Mouse (Mus musculus) lung, embryonic 15.5 days (tissue): Measurements from ENCODE around the gene Mesd. TPM values are rescaled to one million over a fixed set of nuclear protein-coding genes. Genes with fewer than 3 reads are reported as not detected.

Source experiments
- ATAC-seq: fragments of 200-750 bp; cut with Nextera tagmentation; 2 replicates; pipeline ENCODE4 v1.8.0; 2017; ENCODE audit warnings: moderate number of reproducible peaks, borderline replicate concordance; ENCODE audit not compliant: low FRiP score, low TSS enrichment; ENCODE audit errors: extremely low read depth
- H3K27ac ChIP-seq: fragments of 300-500 bp; sonication (generic); 2 replicates; pipeline ENCODE4 v1.5.1; 2015; ENCODE audit warnings: moderate library complexity, mild to moderate bottlenecking, inconsistent platforms
- H3K27me3 ChIP-seq: fragments of 300-500 bp; sonication (generic); 2 replicates; pipeline ENCODE4 v1.6.1; 2015; ENCODE audit warnings: inconsistent platforms
- H3K36me3 ChIP-seq: fragments of 300-500 bp; sonication (generic); 2 replicates; pipeline ENCODE4 v1.6.1; 2015; ENCODE audit warnings: inconsistent platforms
- H3K4me1 ChIP-seq: fragments of 300-500 bp; sonication (generic); 2 replicates; pipeline ENCODE4 v1.6.1; 2015; ENCODE audit warnings: inconsistent platforms
- H3K4me2 ChIP-seq: fragments of 300-500 bp; sonication (generic); 2 replicates; pipeline ENCODE4 v1.6.1; 2015; ENCODE audit warnings: inconsistent platforms, mild to moderate bottlenecking, moderate library complexity
- H3K4me3 ChIP-seq: fragments of 300-500 bp; sonication (generic); 2 replicates; pipeline ENCODE4 v1.5.1; 2015; ENCODE audit warnings: mild to moderate bottlenecking, inconsistent platforms
- H3K9ac ChIP-seq: fragments of 300-500 bp; sonication (generic); 2 replicates; pipeline ENCODE4 v1.6.1; 2015; ENCODE audit warnings: inconsistent platforms
- H3K9me3 ChIP-seq: fragments of 300-500 bp; sonication (generic); 2 replicates; pipeline ENCODE4 v1.6.1; 2016; ENCODE audit warnings: inconsistent platforms
- WGBS: fragments of 180-500 bp; shearing (Covaris S2); methylation state at CpG from one replicate; pipeline ENCODE4 v1.1.7; 2015; 5-methylcytosine and 5-hydroxymethylcytosine counted together
- polyA plus RNA-seq: library from polyadenylated mRNA; unstranded; fragments of >200 nt; fragmentation: Nextera tagmentation; extraction: Ambion mirVana; gene quantifications from 2 replicates; pipeline ENCODE4 v1.2.1, GENCODE M21; 2015

The Mesd gene
- polyA plus RNA-seq: 135 and 136 TPM in 2 replicates

- peak within 1 kb of the TSS; percentile 83 for H3K4me2 ChIP-seq
- WGBS: under 1% methylated on average over 62 of the region's 69 CpGs
- ATAC-seq: peak; percentile 86
- H3K9me3 ChIP-seq: no peaks in the 10 kb centered on the region
- H3K36me3 ChIP-seq: peaks cover 9% of the 10 kb centered on the region; the same call in 1 of the 2 replicates
- no peaks in the 10 kb centered on the region for H3K27me3 ChIP-seq
- H3K9ac ChIP-seq: peak within 1 kb of the TSS; percentile 93
- peaks cover 46% of the 10 kb centered on the region for H3K4me1 ChIP-seq
- H3K27ac ChIP-seq: peak within 1 kb of the TSS; percentile 98
- H3K4me3 ChIP-seq: peak within 1 kb of the TSS; percentile 80
Observed at GRCm38 (mm10) chr7:83884021-83884658, at the start of gene Mesd, which contains the start of gene Tlnrd1. Gene Mesd, plus strand, starts transcription at chr7:83884466. Gene Tlnrd1, minus strand, starts transcription at chr7:83884305.

- ATAC-seq: no peak
- Histone ChIP-seq H3K9me3 (no peaks in the 10 kb centered on the region), H3K4me3 (no peak overlapping the region), H3K4me1 (peaks cover 25% of the 10 kb centered on the region), H3K27ac (no peak overlapping the region), H3K36me3 (no peaks in the 10 kb centered on the region), H3K4me2 (no peak overlapping the region), H3K27me3 (no peaks in the 10 kb centered on the region), H3K9ac (no peak overlapping the region)
- WGBS: 65% methylated on average over 5 of the region's 5 CpGs
Observed at GRCm38 (mm10) chr7:83838525-83839224, 45.6 kb upstream of the Mesd start.

- Histone ChIP-seq H3K27ac (no peak overlapping the region), H3K4me2 (no peak overlapping the region), H3K36me3 (no peaks in the 10 kb centered on the region), H3K4me3 (no peak overlapping the region), H3K9me3 (no peaks in the 10 kb centered on the region), H3K4me1 (peaks cover 17% of the 10 kb centered on the region), H3K27me3 (no peaks in the 10 kb centered on the region), H3K9ac (no peak overlapping the region)
- 71% methylated on average over 2 of the region's 2 CpGs for WGBS
- ATAC-seq: no peak
Observed at GRCm38 (mm10) chr7:83840076-83840475, 44.2 kb upstream of the Mesd start.

DNA sequence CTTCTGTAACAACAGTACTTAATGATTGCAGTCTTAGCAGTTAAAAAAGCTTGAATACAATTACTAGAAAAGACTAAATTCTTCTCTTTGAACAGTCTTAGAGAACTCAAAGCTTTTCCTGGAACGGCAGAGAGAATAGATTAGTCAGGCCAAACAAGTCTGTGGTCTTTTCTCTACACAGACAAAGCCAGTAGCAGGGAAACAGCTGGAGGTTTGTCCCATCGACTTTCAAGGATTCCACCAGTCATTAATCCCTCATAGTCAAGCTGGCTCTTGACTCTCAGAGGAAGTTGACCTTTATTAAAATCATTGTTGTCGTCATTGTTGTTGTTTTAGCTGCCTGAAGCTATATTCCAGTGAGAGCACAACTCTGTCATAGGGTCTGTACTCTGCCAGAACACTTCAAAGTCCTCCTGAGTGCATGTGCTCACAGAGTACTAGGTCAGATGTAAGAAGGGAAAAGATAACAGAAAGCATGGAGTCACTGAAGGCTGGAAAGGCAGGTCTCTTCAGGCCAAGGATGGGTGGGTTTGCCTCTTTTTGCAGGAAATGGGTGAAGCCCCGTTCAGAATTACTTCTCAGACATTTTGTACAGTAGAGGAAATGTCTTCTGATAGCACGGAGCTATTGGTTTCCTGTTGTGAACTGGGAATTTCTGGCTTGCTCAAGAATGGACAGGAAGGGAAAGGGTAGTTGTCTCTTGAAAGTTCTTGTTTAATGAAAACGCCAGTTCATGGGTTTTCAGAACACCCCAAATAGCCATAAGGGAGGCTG, 41.6 kb upstream of the Mesd start:
- no peaks in the 10 kb centered on the region for H3K36me3 ChIP-seq
- no peak for ATAC-seq
- no peaks in the 10 kb centered on the region for H3K27me3 ChIP-seq
- 36% methylated on average over 6 of the region's 6 CpGs for WGBS
- no peak overlapping the region for H3K4me3 ChIP-seq
- no peak overlapping the region for H3K9ac ChIP-seq
- no peaks in the 10 kb centered on the region for H3K9me3 ChIP-seq
- H3K4me1 ChIP-seq: peaks cover 25% of the 10 kb centered on the region
- H3K27ac ChIP-seq: peak overlapping the region; percentile 57
- no peak overlapping the region for H3K4me2 ChIP-seq

DNA sequence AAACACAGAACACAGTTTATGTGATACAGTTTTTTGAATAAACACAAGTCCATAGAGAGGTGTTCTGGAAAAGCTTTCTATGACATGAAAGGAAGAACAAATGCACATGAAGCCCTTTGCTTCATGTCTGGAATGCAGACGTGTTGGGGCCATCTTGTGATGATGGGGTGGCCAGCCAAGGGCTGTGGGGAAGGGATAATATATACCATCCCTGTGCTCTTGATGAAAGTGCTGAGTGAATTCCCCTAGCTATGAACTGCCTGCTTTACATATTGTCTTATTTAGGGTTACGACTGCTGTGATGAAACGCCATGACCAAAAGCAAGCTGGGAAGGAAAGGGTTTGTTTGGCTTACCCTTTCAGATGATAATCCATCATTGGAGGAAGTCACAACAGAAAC, 39.5 kb upstream of the Mesd start:
- peaks cover 29% of the 10 kb centered on the region for H3K4me1 ChIP-seq
- WGBS: 45% methylated on average over 3 of the region's 3 CpGs
- H3K9ac ChIP-seq: no peak overlapping the region
- peak; percentile 82; the same call in 1 of the 2 replicates for ATAC-seq
- H3K4me3 ChIP-seq: no peak overlapping the region
- no peaks in the 10 kb centered on the region for H3K36me3 ChIP-seq
- no peak overlapping the region for H3K27ac ChIP-seq
- H3K4me2 ChIP-seq: no peak overlapping the region
- no peaks in the 10 kb centered on the region for H3K9me3 ChIP-seq
- H3K27me3 ChIP-seq: no peaks in the 10 kb centered on the region

DNA sequence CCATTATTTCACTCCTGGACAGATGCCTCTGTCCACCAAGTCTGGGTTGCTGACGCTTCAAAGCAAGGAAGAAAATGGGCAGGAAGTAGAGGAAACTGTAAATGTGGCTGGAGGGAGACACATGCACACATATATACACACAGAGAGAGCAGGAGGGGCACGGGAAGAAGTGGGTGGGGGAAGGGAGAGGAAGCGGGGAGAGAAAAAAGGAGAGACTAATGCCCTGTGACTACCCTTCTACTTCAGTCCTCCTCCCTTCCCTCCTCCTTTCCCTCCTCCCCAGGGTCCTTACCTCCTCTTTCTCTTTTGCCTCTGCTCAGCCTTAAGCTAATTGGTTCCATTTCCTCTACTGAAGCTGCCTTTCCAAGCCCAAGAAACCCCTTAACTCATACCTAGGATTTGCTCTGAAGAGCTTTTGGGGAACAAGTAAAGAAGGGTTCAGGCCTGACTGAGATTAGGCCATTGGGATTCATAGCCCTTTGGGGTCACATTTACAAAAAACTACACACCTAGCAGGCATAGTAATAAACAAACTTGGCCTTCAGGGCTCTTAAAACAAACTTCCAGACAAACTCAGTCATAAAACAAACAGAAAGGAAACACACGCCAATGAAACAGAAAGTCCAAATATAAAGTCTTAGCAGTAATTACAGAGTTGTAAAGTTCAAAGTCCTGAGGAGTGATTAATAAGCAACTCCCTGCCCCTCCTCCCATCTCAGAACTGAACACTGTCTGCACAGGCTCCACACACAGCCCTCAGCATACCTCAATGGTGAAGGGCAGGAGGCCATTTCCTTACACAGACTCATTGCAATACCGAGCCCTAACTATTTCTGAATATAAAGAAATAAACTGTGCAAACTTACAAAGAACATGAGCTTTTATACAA, 36.8 kb upstream of the Mesd start:
- peak; percentile 58 for ATAC-seq
- Histone ChIP-seq H3K9ac (no peak overlapping the region), H3K9me3 (no peaks in the 10 kb centered on the region), H3K4me1 (peaks cover 23% of the 10 kb centered on the region), H3K4me3 (no peak overlapping the region), H3K4me2 (no peak overlapping the region), H3K36me3 (no peaks in the 10 kb centered on the region), H3K27me3 (no peaks in the 10 kb centered on the region), H3K27ac (peak overlapping the region; percentile 55)
- WGBS: 30% methylated on average over 5 of the region's 5 CpGs

DNA sequence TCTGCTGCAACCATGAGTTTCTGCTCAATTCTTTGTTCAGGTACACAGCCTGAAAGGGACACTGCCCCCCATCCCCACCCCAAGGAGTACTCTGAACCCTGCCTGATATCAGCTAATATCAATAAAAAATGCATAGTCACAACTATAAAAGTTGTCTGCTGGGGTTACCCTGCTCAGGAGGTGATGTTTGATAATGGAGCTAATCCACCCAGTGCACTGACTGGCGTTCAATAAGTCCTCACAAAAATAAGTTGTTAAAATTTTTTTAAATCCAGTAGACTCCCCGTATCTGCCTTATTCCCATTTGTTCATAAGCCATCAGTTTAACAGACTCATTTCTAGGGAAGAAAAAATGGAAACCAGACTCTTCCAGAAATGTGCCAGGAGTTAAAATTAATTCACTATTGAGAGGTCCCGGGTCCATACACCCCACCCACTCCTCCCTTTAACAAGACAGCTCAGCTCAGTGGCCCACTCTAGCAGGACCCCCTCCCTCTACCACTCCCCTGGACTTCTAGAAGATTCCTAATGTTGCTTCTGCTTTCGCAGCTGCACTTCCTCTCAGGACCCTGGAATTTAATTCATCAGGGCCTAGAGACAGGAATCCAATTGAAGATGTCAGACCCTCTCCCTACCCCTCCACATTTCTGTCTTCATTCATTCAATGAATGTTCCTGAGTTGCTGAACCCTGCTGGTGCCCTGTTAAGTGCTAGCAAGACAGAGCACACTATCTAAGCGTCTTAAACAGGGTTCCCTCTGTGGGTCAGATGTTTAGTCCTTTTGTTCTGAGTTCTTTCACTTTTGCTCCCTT, 32.5 kb upstream of the Mesd start:
- Histone ChIP-seq H3K9ac (no peak overlapping the region), H3K27me3 (no peaks in the 10 kb centered on the region), H3K4me1 (peaks cover 18% of the 10 kb centered on the region), H3K9me3 (no peaks in the 10 kb centered on the region), H3K4me3 (no peak overlapping the region), H3K36me3 (no peaks in the 10 kb centered on the region), H3K27ac (no peak overlapping the region), H3K4me2 (no peak overlapping the region)
- WGBS: 50% methylated on average over 5 of the region's 5 CpGs
- ATAC-seq: no peak

GRCm38 (mm10) chr7:83852381-83853380, 31.6 kb upstream of the Mesd start:
- no peaks in the 10 kb centered on the region for H3K27me3 ChIP-seq
- H3K9me3 ChIP-seq: no peaks in the 10 kb centered on the region
- no peak overlapping the region for H3K4me3 ChIP-seq
- H3K36me3 ChIP-seq: no peaks in the 10 kb centered on the region
- H3K27ac ChIP-seq: no peak overlapping the region
- no peak overlapping the region for H3K4me2 ChIP-seq
- peaks cover 17% of the 10 kb centered on the region for H3K4me1 ChIP-seq
- no peak for ATAC-seq
- WGBS: 45% methylated on average over 5 of the region's 5 CpGs
- H3K9ac ChIP-seq: no peak overlapping the region

- Histone ChIP-seq H3K27ac (no peak overlapping the region; the same call in 1 of the 2 replicates), H3K36me3 (no peaks in the 10 kb centered on the region), H3K4me3 (no peak overlapping the region), H3K4me2 (no peak overlapping the region), H3K9ac (no peak overlapping the region), H3K9me3 (no peaks in the 10 kb centered on the region), H3K27me3 (no peaks in the 10 kb centered on the region), H3K4me1 (peaks cover 13% of the 10 kb centered on the region; the same call in 1 of the 2 replicates)
- WGBS: 86% methylated on average over 1 of the region's 1 CpGs
- no peak for ATAC-seq
Observed at GRCm38 (mm10) chr7:83855203-83855602, 29.1 kb upstream of the Mesd start.
